8 mouse cellular contexts compared by ENCODE assay signal in genomic region chr11:121434156-121435155, GRCm38 (mm10). TPM values are rescaled to one million over a fixed set of nuclear protein-coding genes. Genes with fewer than 3 reads are reported as not detected.
DNase-seq lines count a peak whose midpoint lies in the region; ATAC-seq and TF ChIP-seq lines count a peak whose summit lies in the region.

Fn3k (plus strand) TSS chr11:121434913.

- no peak for DNase-seq in Patski (ENCODE audit: low read depth, low spot score)
- peak; percentile 96 to 99 for DNase-seq in cerebellum, postnatal 25 days
- DNase-seq in frontal cortex, postnatal 36 days (ENCODE audit: low spot score in 2 of 2) = peak; percentile 95 to 97
- DNase-seq in left cerebral cortex, adult 11 months (ENCODE audit: low spot score) = peak; percentile 93
- peak; percentile 96 for DNase-seq in lung, postnatal 36 days
- DNase-seq in retina, embryonic 14.5 days (ENCODE audit: low spot score) = peak; percentile 84
- peak; percentile 96 to 97 for DNase-seq in thymus, postnatal 36 days

- no peaks in the 10 kb centered on the region for H3K27me3 ChIP-seq in Patski
- H3K27me3 ChIP-seq in hindbrain, embryonic 15.5 days = no peaks in the 10 kb centered on the region

- WGBS in hindbrain, embryonic 15.5 days = 6% methylated on average over 30 of the region's 30 CpGs

- peak within 1 kb of the TSS; percentile 54 for H3K4me3 ChIP-seq in hindbrain, embryonic 15.5 days

- H3K4me1 ChIP-seq in hindbrain, embryonic 15.5 days (replicated peaks) = peaks cover 21% of the 10 kb centered on the region

- in situ Hi-C loops in Patski (cut with MboI; ENCODE audit: low pct_unique_long_range_greater_than_20kb) = no loop called here

- peak; percentile 92 for ATAC-seq in Patski
- peak; percentile 97 for ATAC-seq in hindbrain, embryonic 15.5 days (ENCODE audit: low FRiP score, low read depth)

- H3K9ac ChIP-seq in hindbrain, embryonic 15.5 days = peak within 1 kb of the TSS; percentile 41

- peaks cover 7% of the 10 kb centered on the region; the same call in 1 of the 2 replicates for H3K36me3 ChIP-seq in hindbrain, embryonic 15.5 days

- H3K4me2 ChIP-seq in hindbrain, embryonic 15.5 days = peak within 1 kb of the TSS; percentile 86

- CTCF ChIA-PET in Patski (lab: Charles Lee) = interaction anchor here (1.4 to 1.6 kb wide), 4 partner anchors 11 to 18 kb away, joined by 3 to 4 read pairs (median 3); partner anchors contain the start of genes Fn3krp and Tbcd

- TF ChIP-seq CTCF in Patski (IDR thresholded peaks at IDR 0.05) = no peak

- no peaks in the 10 kb centered on the region for H3K9me3 ChIP-seq in hindbrain, embryonic 15.5 days

- POLR2A ChIA-PET in Patski (lab: Charles Lee) = interaction anchor here (0.6 to 1.4 kb wide), 3 partner anchors 14 to 80 kb away, joined by 3 to 6 read pairs (median 3); partner anchors contain the start of genes Fn3krp, Tbcd and Wdr45b

- H3K27ac ChIP-seq in hindbrain, embryonic 15.5 days (replicated peaks) = peak within 1 kb of the TSS; percentile 74

RNA-seq across cellular contexts. Expression of gene Fn3k, which starts in this region (rescaled TPM):
- polyA plus RNA-seq in Patski (2021) = 5.5 TPM
- 7.0 and 7.4 TPM in 2 replicates for polyA plus RNA-seq in hindbrain, embryonic 15.5 days (2015; fragmentation: Nextera tagmentation; extraction: Ambion mirVana)
